Mouse (Mus musculus) liver, postnatal 0 days (tissue): Measurements from ENCODE around the gene 4930562C15Rik. TPM values are rescaled to one million over a fixed set of nuclear protein-coding genes. Genes with fewer than 3 reads are reported as not detected.

ENCODE experiments used
- ATAC-seq: fragments of 200-750 bp; cut with Nextera tagmentation; 2 replicates; pipeline ENCODE4 v1.8.0; 2017; ENCODE audit warnings: mild to moderate bottlenecking, moderate library complexity
- DNase-seq: peaks from one replicate; pipeline ENCODE4 v3.0.0-alpha.2; 2016
- H3K27ac ChIP-seq: fragments of 300-500 bp; sonication (generic); 2 replicates; pipeline ENCODE4 v1.5.1; 2014; ENCODE audit warnings: antibody characterized with exemption, moderate library complexity, mild to moderate bottlenecking, low read depth
- H3K27me3 ChIP-seq: fragments of 300-500 bp; sonication (generic); 2 replicates; pipeline ENCODE4 v1.6.1; 2014; ENCODE audit warnings: low read length, control low read depth, mixed read lengths; ENCODE audit not compliant: insufficient read depth
- H3K36me3 ChIP-seq: fragments of 300-500 bp; sonication (generic); replicated peaks from 2 replicates; pipeline ENCODE4 v1.6.1; 2014; ENCODE audit warnings: mild to moderate bottlenecking, control low read depth, low read length, moderate library complexity, mixed read lengths; ENCODE audit not compliant: insufficient read depth
- H3K4me1 ChIP-seq: fragments of 300-500 bp; sonication (generic); 2 replicates; pipeline ENCODE4 v1.6.1; 2014; ENCODE audit warnings: antibody characterized with exemption, mild to moderate bottlenecking, control low read depth; ENCODE audit not compliant: insufficient read depth
- H3K4me2 ChIP-seq: fragments of 300-500 bp; sonication (generic); 2 replicates; pipeline ENCODE4 v1.6.1; 2014; ENCODE audit warnings: low read depth, mild to moderate bottlenecking, low read length, moderate library complexity, mixed read lengths
- H3K4me3 ChIP-seq: fragments of 300-500 bp; sonication (generic); 2 replicates; pipeline ENCODE4 v1.5.1; 2014; ENCODE audit warnings: low read depth, low read length
- H3K9ac ChIP-seq: fragments of 300-500 bp; sonication (generic); replicated peaks from 2 replicates; pipeline ENCODE4 v1.6.1; 2014; ENCODE audit warnings: mild to moderate bottlenecking, moderate library complexity
- H3K9me3 ChIP-seq: fragments of 300-500 bp; sonication (generic); 2 replicates; pipeline ENCODE4 v1.6.1; 2016; ENCODE audit warnings: mild to moderate bottlenecking, control low read depth, low read length, mixed read lengths
- CTCF ChIP-seq: sonication (generic); IDR thresholded peaks from 2 replicates; pipeline ENCODE4 v1.5.1; 2016; ENCODE audit warnings: antibody characterized with exemption, low read depth
- EP300 ChIP-seq: IDR thresholded peaks from 2 replicates; pipeline ENCODE4 v1.6.1; 2016; ENCODE audit warnings: antibody characterized with exemption, low read depth, mild to moderate bottlenecking
- WGBS: fragments of 180-500 bp; shearing (Covaris S2); extraction: QIAGEN DNeasy Blood & Tissue Kit; methylation state at CpG from one replicate; pipeline ENCODE4 v1.1.7; 2014; ENCODE audit not compliant: insufficient replicate concordance; 5-methylcytosine and 5-hydroxymethylcytosine counted together
- polyA plus RNA-seq: library from polyadenylated mRNA; unstranded; fragments of >200 nt; fragmentation: Nextera tagmentation; extraction: Ambion mirVana; gene quantifications from 2 replicates; pipeline ENCODE4 v1.2.1, GENCODE M21; 2015

Gene 4930562C15Rik
- polyA plus RNA-seq, 1 experiment from 2014 or later, result not detected

DNA sequence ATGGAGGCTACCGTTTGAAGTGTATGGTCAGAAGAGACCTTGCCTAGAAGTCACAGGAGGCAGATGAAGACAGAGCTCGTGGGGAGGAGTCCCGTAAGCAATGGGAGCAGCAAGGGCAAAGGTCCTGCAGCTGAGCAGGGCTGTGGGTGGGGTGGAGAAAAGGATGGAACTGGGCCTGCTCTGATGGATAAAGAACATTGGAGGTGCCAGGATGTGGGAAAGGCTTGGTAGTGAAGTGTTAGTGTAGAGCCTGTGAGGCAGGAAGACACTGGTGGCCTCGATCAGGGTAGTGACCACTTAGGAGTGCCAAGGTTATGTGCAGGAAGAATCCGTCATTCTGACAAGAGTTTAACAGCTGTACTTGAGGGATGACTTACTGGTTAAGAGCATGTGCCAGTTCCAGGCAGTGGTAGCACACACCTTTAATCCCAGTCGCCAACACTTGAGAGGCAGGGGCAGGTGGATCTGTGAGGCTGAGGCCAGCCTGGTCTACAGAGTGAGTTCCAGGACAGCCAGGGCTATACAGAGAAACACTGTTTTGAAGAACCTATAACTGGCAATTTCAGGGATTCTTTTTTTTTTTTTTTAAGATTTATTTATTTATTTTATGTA, 68.4 kb downstream of the 4930562C15Rik start:
- no peak overlapping the region for H3K4me3 ChIP-seq
- no peaks in the 10 kb centered on the region for H3K27me3 ChIP-seq
- DNase-seq (no peak), ATAC-seq (no peak)
- H3K9me3 ChIP-seq, result no peaks in the 10 kb centered on the region
- WGBS, result 68% methylated on average over 6 of the region's 6 CpGs
- peaks cover 29% of the 10 kb centered on the region for H3K4me1 ChIP-seq
- no peak overlapping the region for H3K27ac ChIP-seq
- no peak for TF ChIP-seq EP300
- TF ChIP-seq CTCF, result no peak
- H3K36me3 ChIP-seq, result 0 out of 2 replicates have a peak, but pooled peaks cover 4% of the 10 kb centered on the region
- no peak overlapping the region for H3K9ac ChIP-seq
- no peak overlapping the region for H3K4me2 ChIP-seq

DNA sequence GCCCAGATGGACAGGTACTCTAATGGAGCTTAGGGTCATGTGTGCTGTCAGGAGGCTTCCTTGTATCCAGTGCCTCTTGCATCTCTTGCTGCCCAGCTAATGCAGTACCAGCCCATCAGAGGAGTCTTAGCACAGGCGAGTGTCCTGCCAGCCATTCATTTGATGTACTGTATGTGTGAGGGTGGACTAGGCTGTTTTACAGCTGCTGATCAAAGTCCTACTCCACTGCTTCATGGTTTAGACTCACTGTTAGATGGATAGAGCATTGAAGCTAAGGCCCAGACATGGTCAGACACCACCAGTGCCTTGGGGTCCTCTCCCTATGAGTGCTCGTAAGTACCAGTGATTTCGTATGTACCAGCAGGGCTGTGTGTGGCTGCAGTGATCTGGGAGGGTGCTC, 69.7 kb downstream of the 4930562C15Rik start:
- Histone ChIP-seq H3K27me3 (no peaks in the 10 kb centered on the region), H3K4me3 (no peak overlapping the region), H3K9ac (no peak overlapping the region), H3K27ac (no peak overlapping the region), H3K9me3 (no peaks in the 10 kb centered on the region), H3K36me3 (peaks cover 12% of the 10 kb centered on the region; the same call in 1 of the 2 replicates), H3K4me2 (no peak overlapping the region), H3K4me1 (peaks cover 29% of the 10 kb centered on the region)
- DNase-seq, result no peak
- no peak for ATAC-seq
- TF ChIP-seq CTCF, result no peak
- TF ChIP-seq EP300, result no peak
- WGBS, result 59% methylated on average over 3 of the region's 3 CpGs

DNA sequence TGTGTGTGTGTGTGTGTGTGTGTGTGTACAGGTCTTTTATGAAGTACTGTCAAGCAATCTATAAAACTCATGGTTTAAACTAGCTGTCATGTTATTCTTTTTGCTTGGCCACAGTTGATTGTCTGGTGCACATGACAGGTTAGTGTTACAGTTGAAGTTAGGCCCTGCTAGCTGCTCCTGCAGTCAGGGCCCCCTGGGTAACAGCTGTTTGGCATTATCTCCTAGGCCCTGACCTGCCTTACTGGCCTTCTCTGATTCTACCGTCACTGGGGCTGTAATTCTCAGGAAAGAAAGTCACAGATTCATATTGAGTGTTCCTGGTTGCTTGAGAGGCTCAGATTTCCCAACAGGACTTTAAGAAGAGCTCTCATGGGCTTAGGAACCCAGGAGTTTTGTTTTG, 70.4 kb downstream of the 4930562C15Rik start:
- no peak for TF ChIP-seq EP300
- no peak for TF ChIP-seq CTCF
- no peak overlapping the region for H3K4me3 ChIP-seq
- H3K4me2 ChIP-seq, result no peak overlapping the region
- H3K9ac ChIP-seq, result no peak overlapping the region
- H3K9me3 ChIP-seq, result no peaks in the 10 kb centered on the region
- peaks cover 29% of the 10 kb centered on the region for H3K4me1 ChIP-seq
- 36% methylated on average over 1 of the region's 1 CpGs for WGBS
- no peaks in the 10 kb centered on the region for H3K27me3 ChIP-seq
- no peak overlapping the region for H3K27ac ChIP-seq
- no peak for DNase-seq
- peaks cover 17% of the 10 kb centered on the region for H3K36me3 ChIP-seq
- ATAC-seq, result no peak

DNA sequence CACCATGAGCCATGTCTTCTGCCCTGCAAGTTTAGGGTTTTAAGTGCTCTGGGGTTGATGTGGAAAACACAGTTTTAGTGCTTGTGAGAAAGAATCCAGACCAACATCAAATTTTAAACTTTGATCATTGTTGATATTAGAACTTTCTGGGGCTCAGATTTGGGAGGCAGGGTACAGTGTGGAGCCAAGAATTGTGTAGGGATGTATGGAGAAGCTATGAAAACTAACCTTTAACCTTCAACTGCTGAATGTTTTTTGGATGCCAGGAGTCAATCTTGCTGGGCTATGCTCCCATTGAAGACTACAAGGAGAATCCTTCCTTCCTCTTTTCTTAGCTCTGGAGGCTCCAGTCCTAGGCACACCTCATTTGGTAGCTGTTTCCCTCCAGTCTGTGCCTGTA, 71.3 kb downstream of the 4930562C15Rik start:
- Histone ChIP-seq H3K4me3 (no peak overlapping the region), H3K36me3 (peaks cover 26% of the 10 kb centered on the region), H3K4me2 (no peak overlapping the region), H3K9me3 (no peaks in the 10 kb centered on the region), H3K9ac (no peak overlapping the region), H3K27me3 (no peaks in the 10 kb centered on the region), H3K4me1 (peaks cover 29% of the 10 kb centered on the region), H3K27ac (no peak overlapping the region)
- ATAC-seq (no peak), DNase-seq (no peak)
- TF ChIP-seq CTCF (no peak), EP300 (no peak)

DNA sequence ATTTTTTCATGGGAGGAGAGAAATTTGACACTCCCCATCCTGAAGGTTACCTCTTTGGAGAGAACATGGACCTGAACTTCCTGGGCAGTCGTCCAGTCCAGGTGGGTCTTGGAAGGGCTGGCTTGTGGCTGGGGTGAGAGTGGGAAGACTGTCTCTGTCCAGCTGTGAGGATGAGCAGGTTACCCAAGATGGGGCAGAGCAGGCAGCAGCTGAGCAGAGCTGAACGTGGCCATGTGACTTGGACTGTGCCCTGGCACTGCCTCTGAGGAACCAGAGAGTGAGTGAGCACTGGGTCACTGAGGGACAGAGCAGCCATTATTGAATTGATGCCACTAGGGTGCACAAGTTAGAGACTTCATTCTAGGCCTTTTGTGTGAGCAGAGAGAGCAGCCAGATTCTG, 72.2 kb downstream of the 4930562C15Rik start:
- no peak for TF ChIP-seq EP300
- TF ChIP-seq CTCF, result no peak
- no peak for DNase-seq
- peak overlapping the region; percentile 57 for H3K27ac ChIP-seq
- no peak overlapping the region for H3K4me2 ChIP-seq
- peaks cover 31% of the 10 kb centered on the region for H3K36me3 ChIP-seq
- WGBS, result 69% methylated on average over 2 of the region's 2 CpGs
- no peak overlapping the region for H3K9ac ChIP-seq
- H3K27me3 ChIP-seq, result no peaks in the 10 kb centered on the region
- H3K4me3 ChIP-seq, result no peak overlapping the region
- H3K9me3 ChIP-seq, result no peaks in the 10 kb centered on the region
- ATAC-seq, result peak; percentile 31
- H3K4me1 ChIP-seq, result peaks cover 29% of the 10 kb centered on the region

DNA sequence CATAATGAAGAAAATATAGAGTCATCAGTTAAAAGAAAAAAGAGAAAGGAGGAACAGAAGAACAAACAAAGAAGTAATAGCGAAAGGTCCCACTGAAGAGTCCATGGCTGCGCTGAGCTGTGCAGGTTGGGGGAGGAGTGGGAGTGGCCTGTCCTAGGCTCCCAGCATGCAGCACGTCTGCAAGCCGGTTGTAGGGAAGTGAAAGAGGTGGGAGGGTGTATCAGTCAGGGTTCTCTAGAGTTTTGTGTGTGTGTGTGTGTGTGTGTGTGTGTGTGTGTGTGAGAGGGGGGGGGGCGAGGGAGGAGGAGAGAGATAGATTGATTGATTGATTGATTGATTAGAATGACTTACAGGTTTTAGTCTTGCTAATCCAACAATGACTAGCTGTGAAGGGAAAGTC, 72.8 kb downstream of the 4930562C15Rik start:
- Histone ChIP-seq H3K27me3 (no peaks in the 10 kb centered on the region), H3K27ac (peak overlapping the region; percentile 57), H3K4me2 (no peak overlapping the region), H3K9me3 (no peaks in the 10 kb centered on the region), H3K36me3 (peaks cover 31% of the 10 kb centered on the region), H3K9ac (no peak overlapping the region), H3K4me1 (peaks cover 32% of the 10 kb centered on the region), H3K4me3 (no peak overlapping the region)
- 28% methylated on average over 4 of the region's 5 CpGs for WGBS
- peak; percentile 71 for DNase-seq
- ATAC-seq, result peak; percentile 79
- TF ChIP-seq EP300 (no peak), CTCF (no peak)

DNA sequence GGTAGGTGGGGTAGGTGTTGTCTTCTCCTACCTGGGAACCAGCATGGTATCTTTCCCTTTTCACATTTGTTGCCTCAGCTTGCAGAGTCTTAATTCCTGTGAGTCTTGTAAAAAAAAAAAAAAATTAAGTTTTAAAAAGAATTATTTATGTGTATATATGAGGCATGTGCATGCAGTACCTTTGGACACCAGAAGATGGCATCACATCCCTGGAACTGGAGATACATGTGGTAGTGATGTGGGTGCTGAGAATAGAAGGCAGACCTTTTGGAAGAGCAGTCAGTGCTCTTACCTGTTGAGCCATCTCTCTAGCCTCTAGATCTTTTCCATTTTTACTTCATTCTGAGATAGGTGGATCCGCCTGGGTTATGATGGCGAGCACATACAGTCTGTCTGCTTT, 74.5 kb downstream of the 4930562C15Rik start:
- Histone ChIP-seq H3K4me2 (no peak overlapping the region), H3K4me3 (no peak overlapping the region), H3K27ac (no peak overlapping the region), H3K36me3 (peaks cover 31% of the 10 kb centered on the region), H3K9ac (no peak overlapping the region), H3K27me3 (no peaks in the 10 kb centered on the region), H3K9me3 (no peaks in the 10 kb centered on the region), H3K4me1 (peaks cover 32% of the 10 kb centered on the region)
- WGBS, result 97% methylated on average over 2 of the region's 2 CpGs
- ATAC-seq (no peak), DNase-seq (no peak)
- TF ChIP-seq EP300 (no peak), CTCF (peak; percentile 65)
